Mouse (Mus musculus) CD4-positive, CD25-positive, alpha-beta regulatory T cell, adult 4 months (primary cell): ENCODE measurements around the gene Htra1. TPM values are rescaled to one million over a fixed set of nuclear protein-coding genes. Genes with fewer than 3 reads are reported as not detected.

Experiments
- ATAC-seq: one replicate; pipeline ENCODE4 v1.8.0; 2017
- polyA plus RNA-seq, 2 experiments: library from polyadenylated mRNA; unstranded; fragments of 100-300 nt; shearing (Covaris generic); gene quantifications; one replicate each; pipeline ENCODE4 v1.2.1; 2017

Htra1 gene
- not detected for polyA plus RNA-seq

- ATAC-seq, result no peak
These were observed at the start of gene Htra1 for GRCm38 (mm10) chr7:130935793-130936471. Gene Htra1 (plus strand): TSS chr7:130936111.

DNA sequence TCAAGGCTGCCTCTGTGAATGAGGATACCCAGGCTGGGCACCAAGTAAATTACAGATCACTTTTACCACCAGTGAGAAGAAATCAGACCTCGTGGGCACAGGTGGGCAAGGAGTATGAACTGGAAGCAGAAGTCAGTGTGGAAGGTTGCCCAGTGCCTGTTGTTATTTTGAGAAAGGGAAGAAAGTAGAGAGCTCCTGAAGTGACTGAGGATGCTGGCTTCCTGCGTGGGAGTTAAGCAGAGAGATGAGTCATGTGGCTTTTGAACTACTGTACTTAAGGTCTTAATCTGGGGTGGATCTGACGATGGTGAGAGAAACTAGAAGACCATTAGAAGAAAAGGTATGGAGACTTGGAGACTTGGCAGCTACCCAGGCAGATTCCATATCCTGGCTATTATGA, 49.7 kb upstream of the Htra1 start:
- peak; percentile 98 for ATAC-seq

- no peak for ATAC-seq
These were observed 48.0 kb upstream of the Htra1 start for GRCm38 (mm10) chr7:130887946-130888345.

GRCm38 (mm10) chr7:130890871-130891270, 45.0 kb upstream of the Htra1 start:
- ATAC-seq, result no peak

DNA sequence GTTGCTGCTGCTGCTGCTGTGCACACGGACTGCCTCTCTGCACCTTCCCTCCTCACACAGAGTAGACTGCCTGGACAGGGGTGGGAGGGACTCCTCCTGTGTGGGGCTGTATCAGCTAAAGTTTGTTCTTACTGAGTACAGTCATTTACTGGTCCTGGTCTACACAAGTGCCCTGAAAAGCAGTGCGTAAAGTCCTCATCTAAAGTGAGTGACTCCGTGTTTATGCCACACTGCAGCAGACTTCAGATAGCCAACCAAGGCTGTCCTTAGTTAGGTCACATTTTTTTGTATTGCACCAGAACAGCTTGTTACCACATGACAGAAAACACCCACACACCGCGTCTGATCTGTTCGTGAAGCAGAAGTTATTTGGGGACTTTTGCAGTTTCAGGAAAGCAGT, 42.9 kb upstream of the Htra1 start:
- ATAC-seq, result peak; percentile 98

DNA sequence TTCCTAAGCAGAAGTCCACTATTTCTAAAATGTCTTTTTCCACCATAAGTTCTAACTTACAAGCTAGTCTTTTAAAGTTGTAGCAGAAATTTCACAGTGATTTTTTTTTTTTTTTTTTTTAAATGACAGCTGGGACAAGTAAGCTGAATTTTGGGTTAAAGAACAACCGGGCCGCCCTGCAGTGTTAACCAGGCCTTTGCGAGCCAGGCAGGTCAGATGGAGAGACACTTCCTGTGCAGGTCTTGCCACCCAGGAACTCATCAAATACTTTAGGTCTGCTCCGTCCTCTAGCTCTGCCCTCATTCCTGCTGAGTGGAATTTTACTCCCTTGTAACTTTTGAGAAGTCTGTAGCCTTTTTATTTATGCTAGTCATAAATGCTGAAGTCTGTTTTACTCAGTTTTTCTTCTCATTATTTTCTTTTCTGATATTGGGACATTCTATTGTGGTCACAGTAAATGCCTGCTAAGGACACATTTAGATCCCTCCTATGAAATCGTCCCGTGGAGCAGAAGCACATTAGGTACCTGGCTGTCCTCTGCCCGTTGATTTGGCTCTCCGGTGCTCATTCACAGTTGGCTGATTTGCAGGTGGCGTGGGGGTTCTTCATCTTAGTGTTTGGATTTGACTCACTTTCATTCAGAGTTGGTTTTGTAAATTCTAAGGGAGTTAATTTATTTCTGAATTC, 40.8 kb upstream of the Htra1 start:
- no peak for ATAC-seq

DNA sequence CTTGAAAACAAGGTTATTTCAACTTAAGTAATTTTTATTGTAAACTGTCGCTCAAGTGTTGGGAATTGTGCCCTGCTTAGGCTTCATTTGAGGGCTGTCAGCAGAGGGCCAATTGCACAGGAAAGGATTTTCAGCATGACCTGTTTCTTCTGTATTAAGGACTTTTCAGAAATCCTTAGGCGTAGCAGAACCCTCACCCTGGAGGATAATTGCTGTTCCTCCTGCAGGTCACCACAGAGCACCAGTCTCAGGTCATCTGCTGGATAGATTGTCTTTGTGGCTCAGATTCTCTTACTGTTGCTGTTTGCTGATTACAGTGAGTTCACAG, 40.3 kb upstream of the Htra1 start:
- no peak for ATAC-seq

- no peak for ATAC-seq
These were observed 39.8 kb upstream of the Htra1 start for GRCm38 (mm10) chr7:130896064-130896463.

GRCm38 (mm10) chr7:130897201-130897600, 38.7 kb upstream of the Htra1 start:
- ATAC-seq, result no peak

- no peak for ATAC-seq
These were observed 37.5 kb upstream of the Htra1 start for GRCm38 (mm10) chr7:130898373-130898772.

GRCm38 (mm10) chr7:130900233-130900848, 35.6 kb upstream of the Htra1 start:
- no peak for ATAC-seq

GRCm38 (mm10) chr7:130902929-130903328, 33.0 kb upstream of the Htra1 start:
- no peak for ATAC-seq

GRCm38 (mm10) chr7:130903505-130904074, 32.3 kb upstream of the Htra1 start:
- peak; percentile 82 for ATAC-seq

DNA sequence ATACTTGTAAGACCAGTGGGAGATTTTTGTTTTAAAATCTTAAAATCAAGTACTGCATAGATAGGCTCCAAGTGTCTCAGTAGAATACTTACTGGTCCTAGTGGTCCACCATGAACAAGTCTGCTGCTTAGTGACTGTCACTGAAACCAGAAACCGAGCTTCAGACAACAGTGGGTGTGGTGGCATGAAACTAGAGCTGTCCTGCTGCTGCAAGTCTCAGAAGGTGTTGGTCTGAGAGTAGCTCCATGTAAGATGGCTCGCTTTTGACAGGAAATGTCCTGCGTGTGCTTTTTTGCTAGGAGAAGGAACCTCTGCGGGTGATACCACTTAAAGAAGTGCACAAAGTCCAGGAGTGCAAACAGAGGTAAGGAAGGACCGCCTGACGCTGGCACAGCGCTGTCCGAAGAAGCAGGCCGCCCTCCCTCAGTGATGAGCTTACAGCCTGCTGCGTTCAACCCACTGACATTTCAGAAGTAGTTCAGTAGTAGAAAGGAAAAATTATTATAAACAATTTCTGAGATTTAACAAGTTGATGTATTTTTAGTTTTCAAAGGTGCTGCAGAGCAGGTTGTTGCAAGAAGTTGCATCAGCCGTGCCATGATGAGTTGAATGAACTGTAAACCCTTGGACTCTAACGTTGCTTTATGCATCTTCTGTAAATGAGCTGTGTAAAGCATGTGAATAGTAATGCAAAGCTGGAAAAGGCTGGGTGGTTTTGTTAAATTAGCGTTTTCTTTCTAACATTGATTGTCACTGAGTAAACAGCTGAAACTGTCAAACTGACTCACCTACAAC, 31.1 kb upstream of the Htra1 start:
- ATAC-seq, result no peak

DNA sequence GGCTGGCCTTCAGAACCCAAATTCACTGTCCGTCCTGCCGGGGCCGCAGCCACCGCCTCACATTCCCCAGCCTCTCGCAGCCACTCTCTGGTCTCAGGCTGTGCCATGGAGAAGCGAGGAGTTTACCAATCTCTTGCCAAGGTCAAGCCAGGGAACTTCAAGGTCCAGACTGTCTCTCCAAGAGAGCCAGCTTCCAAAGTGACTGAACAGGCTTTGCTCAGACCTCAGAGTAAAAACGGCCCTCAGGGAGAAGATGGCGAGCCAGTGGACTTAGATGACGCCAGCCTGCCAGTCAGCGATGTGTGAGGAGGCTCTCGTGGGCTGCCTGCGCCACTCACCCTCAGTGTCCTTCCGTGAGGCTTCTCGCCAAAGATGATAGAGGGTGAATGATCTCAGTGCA, 25.1 kb upstream of the Htra1 start:
- no peak for ATAC-seq

GRCm38 (mm10) chr7:130914693-130915363, 21.1 kb upstream of the Htra1 start:
- peak; percentile 60 for ATAC-seq

- no peak for ATAC-seq
These were observed 17.7 kb upstream of the Htra1 start for GRCm38 (mm10) chr7:130918260-130918659.

DNA sequence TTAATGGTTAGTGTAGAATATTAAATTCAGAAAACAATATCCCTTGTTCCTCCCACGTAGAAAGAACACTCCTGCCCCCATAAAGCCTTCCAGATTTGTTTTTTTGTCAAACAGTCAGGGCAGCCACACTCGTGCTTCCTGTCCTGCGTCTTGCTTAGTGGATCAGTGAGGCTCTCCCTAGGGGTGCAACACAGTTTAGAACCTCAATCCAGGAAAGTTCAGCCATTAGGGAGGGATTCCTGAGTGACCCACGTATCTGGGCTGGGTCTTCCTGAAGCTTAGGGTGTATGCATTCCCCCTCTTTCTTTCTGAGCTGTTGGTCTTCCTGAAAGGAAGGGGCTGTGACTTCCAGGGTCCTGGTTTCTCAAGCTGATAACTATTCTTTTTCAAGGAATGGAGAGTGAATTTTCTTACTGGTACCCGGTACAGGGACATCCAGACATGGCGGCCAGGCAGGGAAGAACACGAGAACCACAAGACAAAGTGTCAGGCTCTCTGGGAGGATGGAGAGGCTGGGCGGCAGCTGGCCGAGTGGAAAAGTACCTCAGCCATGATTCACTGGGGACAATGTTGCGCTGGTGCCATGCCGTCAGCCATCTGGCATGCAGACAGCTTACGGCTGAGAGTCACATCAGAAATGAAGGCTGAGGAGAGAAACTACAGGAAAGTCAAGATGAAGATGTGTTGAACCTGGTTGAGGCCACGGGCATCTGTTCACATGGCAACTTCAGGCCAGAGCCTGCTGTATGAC, 12.8 kb upstream of the Htra1 start:
- ATAC-seq, result no peak

DNA sequence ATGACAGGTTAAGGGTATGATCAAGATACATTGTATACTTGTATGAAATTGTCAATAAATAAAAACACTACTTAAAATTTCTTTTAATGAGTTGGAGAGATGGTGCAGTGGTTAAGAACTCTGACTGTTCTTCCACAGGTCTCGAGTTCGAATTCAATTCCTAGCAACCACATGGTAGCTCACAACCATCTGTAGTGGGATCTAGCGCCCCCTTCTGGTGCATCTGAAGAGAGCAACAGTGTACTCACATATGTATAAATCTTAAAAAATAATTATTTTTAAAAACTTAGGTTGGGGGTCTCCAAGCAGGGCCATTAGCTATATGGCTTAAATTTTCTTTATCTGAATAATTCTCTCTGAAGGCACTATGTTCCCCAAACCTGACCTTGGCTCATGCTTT, 5.5 kb upstream of the Htra1 start:
- no peak for ATAC-seq

DNA sequence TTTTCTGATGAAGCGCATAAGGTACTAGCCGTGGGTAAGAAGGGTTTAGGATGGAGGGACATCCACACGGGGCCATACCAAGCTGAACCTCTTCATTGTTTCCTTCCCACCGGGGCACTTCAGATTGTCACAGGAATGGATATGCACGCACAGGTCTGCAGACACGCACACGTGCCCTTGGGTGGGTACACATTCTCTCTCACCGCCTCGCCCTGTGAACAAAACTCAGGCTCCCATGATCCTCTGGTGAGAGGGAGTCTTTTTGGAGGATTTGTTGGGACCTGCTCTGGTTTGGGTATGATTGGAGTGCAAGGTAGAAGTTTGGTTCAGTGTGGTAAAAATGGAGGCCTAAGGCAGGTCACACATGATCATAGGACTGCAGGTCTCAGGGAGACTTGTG, 3.0 kb upstream of the Htra1 start:
- ATAC-seq, result no peak

DNA sequence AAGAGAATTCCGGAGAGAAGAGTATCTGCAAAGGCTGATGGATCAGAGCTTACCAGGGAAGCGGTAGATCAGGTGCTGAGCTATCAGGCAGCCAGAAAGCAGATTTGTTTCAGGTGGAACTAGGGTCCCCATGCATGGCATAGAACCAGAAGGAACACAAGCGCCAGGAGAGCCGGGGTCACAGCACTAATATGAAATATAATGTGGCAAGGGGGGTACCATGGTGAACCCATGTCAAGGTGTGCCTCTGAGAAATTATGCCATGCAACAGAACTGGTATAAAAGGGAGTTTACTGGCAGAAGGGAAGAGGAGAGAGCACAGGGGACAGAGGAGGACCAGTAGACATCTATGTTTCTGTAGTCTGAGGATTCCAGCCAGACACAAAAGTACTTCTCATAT, 1.3 kb upstream of the Htra1 start:
- no peak for ATAC-seq

GRCm38 (mm10) chr7:130935421-130935792, 504 bp upstream of the Htra1 start:
- ATAC-seq, result no peak
